Mouse (Mus musculus) intestine, embryonic 15.5 days (tissue): ENCODE measurements at regions not wholly inside any gene's neighbourhood (a gene's known extent, or its start where the extent isn't known, plus 50 kb on each side); places are given as distances from the start of the nearest gene placed in this dataset.

ENCODE experiments used
- ATAC-seq: fragments of 200-750 bp; cut with Nextera tagmentation; 2 replicates; pipeline ENCODE4 v1.8.0; 2017; ENCODE audit warnings: moderate TSS enrichment, moderate library complexity
- H3K27ac ChIP-seq: fragments of 300-500 bp; sonication (generic); 2 replicates; pipeline ENCODE4 v1.5.1; 2015; ENCODE audit warnings: mild to moderate bottlenecking, inconsistent platforms
- H3K27me3 ChIP-seq: fragments of 300-500 bp; sonication (generic); replicated peaks from 2 replicates; pipeline ENCODE4 v1.6.1; 2015; ENCODE audit warnings: inconsistent platforms
- H3K36me3 ChIP-seq: fragments of 300-500 bp; sonication (generic); 2 replicates; pipeline ENCODE4 v1.6.1; 2015; ENCODE audit warnings: inconsistent platforms
- H3K4me1 ChIP-seq: fragments of 300-500 bp; sonication (generic); replicated peaks from 2 replicates; pipeline ENCODE4 v1.6.1; 2015; ENCODE audit warnings: inconsistent platforms
- H3K4me2 ChIP-seq: fragments of 300-500 bp; sonication (generic); replicated peaks from 2 replicates; pipeline ENCODE4 v1.6.1; 2015; ENCODE audit warnings: mild to moderate bottlenecking, inconsistent platforms
- H3K4me3 ChIP-seq: fragments of 300-500 bp; sonication (generic); replicated peaks from 2 replicates; pipeline ENCODE4 v1.5.1; 2015; ENCODE audit warnings: inconsistent platforms
- H3K9ac ChIP-seq: fragments of 300-500 bp; sonication (generic); 2 replicates; pipeline ENCODE4 v1.6.1; 2015; ENCODE audit warnings: inconsistent platforms
- H3K9me3 ChIP-seq: fragments of 300-500 bp; sonication (generic); 2 replicates; pipeline ENCODE4 v1.6.1; 2016; ENCODE audit warnings: inconsistent platforms
- WGBS: fragments of 180-500 bp; shearing (Covaris S2); methylation state at CpG from one replicate; pipeline ENCODE4 v1.1.7; 2015; 5-methylcytosine and 5-hydroxymethylcytosine counted together

DNA sequence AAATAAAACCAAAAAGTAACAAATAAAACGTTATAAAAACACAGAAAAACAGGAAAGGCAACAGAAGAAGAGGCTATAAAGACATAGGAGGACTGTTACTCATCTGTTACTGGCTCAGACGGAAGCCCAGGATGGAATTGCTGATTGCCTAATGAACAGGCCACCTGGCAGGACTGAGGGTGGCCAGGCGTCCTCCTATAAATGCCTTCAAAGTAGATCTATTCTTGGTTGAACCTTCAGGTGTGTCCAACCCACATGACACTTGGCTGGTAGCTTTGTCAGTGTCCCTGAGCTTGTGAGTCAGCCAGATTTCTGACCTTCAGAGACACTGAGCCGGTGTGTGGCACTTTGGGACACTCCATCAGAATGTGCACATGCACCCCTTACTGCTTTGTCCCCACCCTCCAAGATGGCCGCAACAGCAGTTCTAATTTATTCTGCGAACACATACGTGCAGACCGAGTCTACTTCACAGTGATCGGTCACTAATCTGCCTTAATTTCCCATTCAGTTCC lies 222.5 kb upstream of the Runx1 start:
- Histone ChIP-seq H3K4me3 (no peak overlapping the region), H3K9ac (no peak overlapping the region), H3K4me2 (no peak overlapping the region), H3K4me1 (no peaks in the 10 kb centered on the region), H3K27ac (no peak overlapping the region), H3K36me3 (no peaks in the 10 kb centered on the region), H3K9me3 (no peaks in the 10 kb centered on the region), H3K27me3 (no peaks in the 10 kb centered on the region)
- ATAC-seq: no peak
- WGBS: 84% methylated on average over 9 of the region's 9 CpGs

DNA sequence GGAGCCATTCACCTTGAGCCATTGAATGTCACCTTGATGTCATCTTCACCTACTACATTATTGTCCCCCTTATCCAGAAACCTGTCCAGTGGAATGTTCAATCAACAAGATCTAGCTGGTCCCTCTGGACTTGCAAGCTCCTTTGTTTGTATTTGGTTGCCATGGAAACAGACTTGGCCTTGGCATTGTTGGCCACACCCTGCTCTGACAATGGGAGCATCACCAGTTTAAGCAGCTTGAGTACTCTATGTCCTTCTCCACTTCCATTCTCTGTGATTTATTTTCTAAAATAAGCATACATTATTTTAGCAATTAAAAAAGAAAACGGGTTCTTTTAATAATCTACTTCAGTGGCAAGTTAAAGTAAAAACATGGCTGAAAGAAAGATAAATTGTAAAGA lies 221.6 kb upstream of the Runx1 start:
- WGBS: 85% methylated on average over 1 of the region's 1 CpGs
- Histone ChIP-seq H3K36me3 (no peaks in the 10 kb centered on the region), H3K27ac (no peak overlapping the region), H3K9ac (no peak overlapping the region), H3K4me3 (no peak overlapping the region), H3K9me3 (no peaks in the 10 kb centered on the region), H3K27me3 (no peaks in the 10 kb centered on the region), H3K4me1 (0 out of 2 replicates have a peak, but pooled peaks cover 4% of the 10 kb centered on the region), H3K4me2 (no peak overlapping the region)
- ATAC-seq: no peak

DNA sequence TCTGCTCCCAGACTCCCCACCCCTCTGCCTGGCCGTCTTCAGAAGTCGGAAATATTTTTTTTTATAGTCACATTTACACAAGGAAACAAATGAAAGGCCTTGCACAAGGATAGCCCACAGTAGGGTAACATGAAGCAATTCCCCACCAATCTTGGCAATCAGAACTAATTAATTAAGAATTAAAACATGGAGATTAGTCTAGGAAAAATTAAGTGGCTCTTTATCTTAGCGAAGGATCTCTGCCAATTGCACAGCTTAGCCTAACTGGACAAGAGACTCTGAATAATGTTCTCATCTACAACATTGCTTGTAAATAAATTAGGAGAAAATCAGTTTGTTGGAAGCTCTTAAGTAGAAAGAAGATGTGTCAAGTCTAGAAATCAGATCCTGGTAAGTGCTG lies 220.3 kb upstream of the Runx1 start:
- no peaks in the 10 kb centered on the region for H3K9me3 ChIP-seq
- no peak for ATAC-seq
- H3K9ac ChIP-seq: no peak overlapping the region
- WGBS: 88% methylated on average over 3 of the region's 3 CpGs
- H3K27me3 ChIP-seq: no peaks in the 10 kb centered on the region
- H3K27ac ChIP-seq: no peak overlapping the region
- 0 out of 2 replicates have a peak, but pooled peaks cover 6% of the 10 kb centered on the region for H3K4me1 ChIP-seq
- no peak overlapping the region for H3K4me2 ChIP-seq
- H3K36me3 ChIP-seq: no peaks in the 10 kb centered on the region
- no peak overlapping the region for H3K4me3 ChIP-seq

DNA sequence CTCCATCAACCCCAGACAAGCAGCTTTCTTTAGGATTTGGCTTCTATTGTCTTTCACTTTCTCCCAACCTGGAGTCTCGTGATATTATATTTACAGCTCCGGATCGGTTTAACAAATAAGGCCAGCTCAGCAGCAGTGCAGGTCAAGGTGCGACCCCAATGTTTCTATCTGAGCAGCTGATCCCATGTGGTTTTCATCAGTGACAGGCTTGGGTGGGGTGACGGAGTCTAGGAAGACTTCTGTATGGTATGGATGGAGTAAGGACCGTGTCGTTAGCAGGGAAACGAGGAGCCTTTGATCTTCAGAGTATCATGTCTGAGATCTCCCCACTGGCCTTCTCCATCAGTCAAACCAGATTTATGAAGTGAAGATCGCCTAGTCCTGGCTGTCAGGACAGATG lies 217.4 kb upstream of the Runx1 start:
- peak; percentile 58; the same call in 1 of the 2 replicates for ATAC-seq
- no peaks in the 10 kb centered on the region for H3K36me3 ChIP-seq
- H3K4me2 ChIP-seq: 0 out of 2 replicates have a peak overlapping the region, but pooled peaks have one; percentile 24
- H3K27ac ChIP-seq: no peak overlapping the region
- no peaks in the 10 kb centered on the region for H3K9me3 ChIP-seq
- H3K4me1 ChIP-seq: 0 out of 2 replicates have a peak, but pooled peaks cover 6% of the 10 kb centered on the region
- no peak overlapping the region for H3K9ac ChIP-seq
- 51% methylated on average over 9 of the region's 9 CpGs for WGBS
- no peaks in the 10 kb centered on the region for H3K27me3 ChIP-seq
- H3K4me3 ChIP-seq: no peak overlapping the region

DNA sequence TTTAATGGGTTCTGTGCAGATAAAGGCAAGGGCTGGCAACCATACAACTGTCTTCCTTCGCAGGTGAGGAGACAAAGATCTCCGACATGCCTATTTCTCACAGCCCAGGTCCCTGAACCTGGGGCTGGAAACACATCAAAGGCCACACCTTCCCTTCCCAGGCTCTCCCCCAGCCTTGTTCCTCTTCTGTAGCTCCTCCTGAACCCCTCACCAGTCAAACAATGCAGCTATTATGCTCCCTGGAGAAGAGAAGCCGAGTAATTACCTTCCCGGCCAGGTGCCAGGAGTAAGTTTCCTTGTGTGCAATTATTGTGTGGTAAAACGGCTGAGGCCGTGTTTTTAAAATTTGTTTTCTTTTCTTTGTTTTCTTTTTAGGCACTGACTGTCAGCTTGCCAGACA lies 217.0 kb upstream of the Runx1 start:
- peak; percentile 79 for ATAC-seq
- H3K4me2 ChIP-seq: peak overlapping the region; percentile 24
- H3K27ac ChIP-seq: no peak overlapping the region
- H3K4me3 ChIP-seq: no peak overlapping the region
- WGBS: 40% methylated on average over 6 of the region's 6 CpGs
- no peak overlapping the region for H3K9ac ChIP-seq
- 0 out of 2 replicates have a peak, but pooled peaks cover 6% of the 10 kb centered on the region for H3K4me1 ChIP-seq
- H3K36me3 ChIP-seq: no peaks in the 10 kb centered on the region
- H3K27me3 ChIP-seq: no peaks in the 10 kb centered on the region
- no peaks in the 10 kb centered on the region for H3K9me3 ChIP-seq

DNA sequence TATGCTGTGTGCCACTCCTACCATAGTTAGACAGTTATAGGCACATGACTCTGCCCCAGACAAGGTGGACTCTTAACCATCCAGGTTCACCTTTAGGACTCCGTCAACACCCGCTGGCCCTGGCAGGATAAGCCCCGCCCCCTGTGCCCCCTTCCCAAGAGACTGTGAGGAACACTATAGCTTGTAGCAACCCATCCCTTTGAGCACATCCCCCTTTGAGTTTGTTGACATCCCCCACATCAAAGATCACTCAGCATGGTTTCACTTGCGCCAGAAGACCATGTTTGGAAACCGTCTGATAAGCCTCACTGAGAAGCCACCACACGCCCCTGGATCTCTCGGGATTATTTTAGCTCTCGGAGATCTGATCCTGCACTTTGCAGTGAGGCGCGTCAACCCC lies 216.5 kb upstream of the Runx1 start:
- H3K9ac ChIP-seq: no peak overlapping the region
- H3K4me3 ChIP-seq: no peak overlapping the region
- H3K27ac ChIP-seq: no peak overlapping the region
- H3K36me3 ChIP-seq: no peaks in the 10 kb centered on the region
- no peaks in the 10 kb centered on the region for H3K27me3 ChIP-seq
- WGBS: 60% methylated on average over 10 of the region's 10 CpGs
- peak; percentile 17; the same call in 1 of the 2 replicates for ATAC-seq
- H3K4me1 ChIP-seq: 0 out of 2 replicates have a peak, but pooled peaks cover 6% of the 10 kb centered on the region
- H3K9me3 ChIP-seq: no peaks in the 10 kb centered on the region
- peak overlapping the region; percentile 24 for H3K4me2 ChIP-seq

DNA sequence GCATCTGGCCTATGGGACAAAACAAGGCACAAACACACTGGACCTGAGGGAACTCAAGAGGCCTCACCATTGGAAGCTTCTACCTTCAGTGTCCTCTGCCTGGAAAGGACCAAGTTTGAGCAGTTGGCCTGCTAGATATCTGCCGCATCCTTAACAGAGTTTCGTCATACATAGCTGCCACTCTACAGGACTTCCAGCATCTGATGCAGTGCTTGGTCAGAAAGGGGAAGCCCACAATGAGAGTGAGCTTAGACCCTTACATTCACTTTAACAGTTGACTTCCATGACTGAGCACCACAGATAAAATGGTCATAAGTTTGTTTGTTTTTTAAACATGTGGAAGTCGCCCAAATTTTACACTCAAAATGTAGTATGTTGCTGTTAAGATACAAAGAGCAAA lies 215.9 kb upstream of the Runx1 start:
- no peak overlapping the region for H3K9ac ChIP-seq
- H3K4me1 ChIP-seq: 0 out of 2 replicates have a peak, but pooled peaks cover 6% of the 10 kb centered on the region
- no peak overlapping the region for H3K4me2 ChIP-seq
- ATAC-seq: no peak
- H3K9me3 ChIP-seq: no peaks in the 10 kb centered on the region
- 84% methylated on average over 3 of the region's 3 CpGs for WGBS
- H3K36me3 ChIP-seq: no peaks in the 10 kb centered on the region
- H3K27me3 ChIP-seq: no peaks in the 10 kb centered on the region
- H3K27ac ChIP-seq: no peak overlapping the region
- no peak overlapping the region for H3K4me3 ChIP-seq

DNA sequence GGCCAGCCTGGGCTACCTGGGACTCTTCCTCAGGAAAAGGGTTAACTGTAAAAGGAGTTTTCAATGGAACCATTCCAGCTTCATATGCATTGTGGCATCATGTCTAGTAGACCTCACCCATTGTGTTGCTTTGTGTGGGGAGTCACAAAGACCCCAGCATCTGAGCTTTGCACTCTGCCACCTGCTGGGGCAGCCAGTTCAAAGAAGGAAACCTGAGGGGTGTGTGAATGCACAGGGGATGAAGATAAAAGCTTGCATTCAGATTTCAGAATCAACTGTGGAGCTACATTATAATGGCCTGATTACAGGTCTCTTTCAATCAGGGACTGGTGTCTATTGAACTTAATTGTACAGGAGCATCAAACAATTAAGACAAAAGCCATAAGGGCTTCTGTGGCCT lies 215.4 kb upstream of the Runx1 start:
- no peak overlapping the region for H3K4me2 ChIP-seq
- H3K27ac ChIP-seq: no peak overlapping the region
- ATAC-seq: no peak
- no peaks in the 10 kb centered on the region for H3K27me3 ChIP-seq
- no peak overlapping the region for H3K4me3 ChIP-seq
- H3K9me3 ChIP-seq: no peaks in the 10 kb centered on the region
- no peaks in the 10 kb centered on the region for H3K36me3 ChIP-seq
- H3K9ac ChIP-seq: no peak overlapping the region
- H3K4me1 ChIP-seq: 0 out of 2 replicates have a peak, but pooled peaks cover 6% of the 10 kb centered on the region

DNA sequence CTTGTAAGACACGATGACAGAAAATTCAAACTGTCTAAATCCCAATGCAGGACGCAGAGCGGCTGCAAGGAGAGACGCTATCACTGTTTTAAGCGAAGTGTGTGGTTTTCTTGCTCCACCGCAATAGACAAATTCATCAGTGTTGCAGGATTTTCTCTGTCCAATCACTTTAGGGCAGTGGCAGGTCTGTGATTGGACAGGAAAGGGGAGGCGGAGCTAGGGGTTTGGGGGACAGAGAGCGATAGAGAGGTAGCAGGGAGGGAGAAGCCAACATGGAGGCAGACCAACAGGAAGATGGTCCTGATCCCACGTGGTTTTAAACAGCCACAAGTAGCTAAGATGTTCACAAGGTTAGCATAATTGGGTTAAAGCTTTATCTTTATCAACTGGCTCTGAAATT lies 209.7 kb upstream of the Runx1 start:
- no peaks in the 10 kb centered on the region for H3K9me3 ChIP-seq
- H3K4me3 ChIP-seq: no peak overlapping the region
- H3K4me2 ChIP-seq: no peak overlapping the region
- WGBS: 91% methylated on average over 9 of the region's 9 CpGs
- H3K27ac ChIP-seq: no peak overlapping the region
- no peak for ATAC-seq
- no peaks in the 10 kb centered on the region for H3K4me1 ChIP-seq
- H3K36me3 ChIP-seq: no peaks in the 10 kb centered on the region
- H3K9ac ChIP-seq: no peak overlapping the region
- H3K27me3 ChIP-seq: no peaks in the 10 kb centered on the region

DNA sequence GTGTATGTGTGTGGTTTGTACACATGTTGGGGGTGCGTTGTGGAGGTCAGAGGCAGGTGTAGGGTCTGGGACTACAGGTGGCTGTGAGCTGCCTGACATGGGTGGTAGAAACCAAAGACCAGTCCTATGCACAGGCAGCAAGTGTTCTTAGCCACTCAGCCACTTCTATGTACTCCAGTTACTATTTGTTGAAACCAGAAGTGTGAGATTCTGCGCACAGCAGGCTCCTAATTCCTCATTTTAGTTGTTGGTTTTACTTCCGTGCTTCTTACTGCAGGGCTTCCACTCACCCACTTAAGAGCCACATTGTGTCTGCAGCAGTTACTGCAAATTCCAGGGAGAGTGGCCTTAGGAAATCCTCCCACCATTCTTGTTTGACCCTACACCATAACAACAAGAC lies 208.0 kb upstream of the Runx1 start:
- H3K9ac ChIP-seq: no peak overlapping the region
- no peak for ATAC-seq
- H3K9me3 ChIP-seq: no peaks in the 10 kb centered on the region
- no peaks in the 10 kb centered on the region for H3K36me3 ChIP-seq
- H3K4me2 ChIP-seq: no peak overlapping the region
- H3K27ac ChIP-seq: no peak overlapping the region
- H3K4me3 ChIP-seq: no peak overlapping the region
- no peaks in the 10 kb centered on the region for H3K4me1 ChIP-seq
- H3K27me3 ChIP-seq: no peaks in the 10 kb centered on the region
- 81% methylated on average over 3 of the region's 3 CpGs for WGBS

DNA sequence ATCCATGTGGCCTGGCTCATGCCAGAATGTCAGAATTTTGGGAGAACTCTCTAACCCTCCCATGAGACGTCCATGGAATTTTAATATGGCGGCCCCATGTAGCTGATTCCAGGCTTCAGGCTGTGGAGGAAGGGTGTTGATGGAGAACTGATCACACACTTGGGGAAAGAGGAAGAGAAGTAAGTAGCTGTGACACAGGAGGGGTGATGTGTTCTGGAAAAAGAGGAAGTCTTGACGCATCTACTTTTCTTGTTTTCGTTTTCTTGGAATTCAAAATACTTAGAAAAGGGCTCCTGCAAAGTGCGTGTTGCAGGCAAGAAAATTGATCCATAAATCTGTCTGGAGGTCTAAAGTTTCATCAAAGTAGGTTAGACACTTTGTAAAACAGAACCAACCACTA lies 205.7 kb upstream of the Runx1 start:
- H3K27ac ChIP-seq: no peak overlapping the region

DNA sequence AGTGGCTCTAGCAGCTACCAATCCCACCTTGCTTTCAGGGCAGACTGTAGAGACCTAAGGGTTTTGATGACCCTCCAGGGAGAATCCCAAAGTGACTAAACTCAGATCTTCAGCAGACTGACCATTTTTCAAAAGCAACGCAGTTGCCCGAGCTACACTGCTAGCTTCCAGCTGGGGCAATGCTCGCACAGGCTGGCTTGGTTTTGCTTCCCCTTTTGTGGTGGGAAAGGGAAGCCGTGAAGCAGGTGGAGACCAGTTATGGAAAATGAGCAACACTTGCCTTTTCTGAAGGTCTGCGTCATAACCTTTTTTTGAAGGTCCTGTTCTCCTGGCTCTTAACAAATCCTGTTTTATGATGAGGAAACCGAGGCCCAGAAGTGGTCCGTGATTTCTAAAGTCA lies 202.7 kb upstream of the Runx1 start:
- no peaks in the 10 kb centered on the region for H3K27me3 ChIP-seq
- no peak overlapping the region for H3K27ac ChIP-seq
- H3K9ac ChIP-seq: no peak overlapping the region
- 78% methylated on average over 7 of the region's 7 CpGs for WGBS
- H3K36me3 ChIP-seq: no peaks in the 10 kb centered on the region
- no peak for ATAC-seq
- H3K9me3 ChIP-seq: no peaks in the 10 kb centered on the region
- H3K4me1 ChIP-seq: no peaks in the 10 kb centered on the region
- no peak overlapping the region for H3K4me3 ChIP-seq
- no peak overlapping the region for H3K4me2 ChIP-seq

More for the DNA sequence above, 205.7 kb upstream of the Runx1 start:
- no peak overlapping the region for H3K4me2 ChIP-seq
- no peaks in the 10 kb centered on the region for H3K27me3 ChIP-seq
- no peaks in the 10 kb centered on the region for H3K36me3 ChIP-seq
- no peaks in the 10 kb centered on the region for H3K9me3 ChIP-seq
- H3K4me3 ChIP-seq: no peak overlapping the region
- no peaks in the 10 kb centered on the region for H3K4me1 ChIP-seq
- ATAC-seq: no peak
- H3K9ac ChIP-seq: no peak overlapping the region
- 82% methylated on average over 5 of the region's 5 CpGs for WGBS

DNA sequence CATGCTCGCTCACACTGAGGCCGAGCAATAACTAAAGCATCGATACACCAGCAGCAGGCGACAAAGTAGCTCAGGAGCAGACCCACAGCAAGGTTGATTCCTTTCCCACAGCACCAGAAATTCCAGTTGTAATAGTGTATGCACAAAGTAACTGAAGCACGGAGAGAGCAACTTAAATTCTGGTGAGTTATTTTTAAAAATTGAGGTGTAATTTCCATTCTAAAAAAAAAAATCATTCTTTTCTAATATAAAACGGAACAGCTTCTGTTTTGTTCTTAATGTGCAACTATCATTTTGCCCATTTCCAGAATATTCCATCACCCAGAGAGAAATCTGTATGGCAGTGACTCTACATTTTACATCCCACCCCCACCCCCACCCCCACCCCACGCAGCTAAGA lies 202.1 kb upstream of the Runx1 start:
- H3K9me3 ChIP-seq: no peaks in the 10 kb centered on the region
- 90% methylated on average over 7 of the region's 7 CpGs for WGBS
- no peak overlapping the region for H3K4me2 ChIP-seq
- H3K4me1 ChIP-seq: no peaks in the 10 kb centered on the region
- H3K27ac ChIP-seq: no peak overlapping the region
- no peak overlapping the region for H3K9ac ChIP-seq
- ATAC-seq: no peak
- no peak overlapping the region for H3K4me3 ChIP-seq
- H3K27me3 ChIP-seq: no peaks in the 10 kb centered on the region
- no peaks in the 10 kb centered on the region for H3K36me3 ChIP-seq
